In the genomic region with DNA sequence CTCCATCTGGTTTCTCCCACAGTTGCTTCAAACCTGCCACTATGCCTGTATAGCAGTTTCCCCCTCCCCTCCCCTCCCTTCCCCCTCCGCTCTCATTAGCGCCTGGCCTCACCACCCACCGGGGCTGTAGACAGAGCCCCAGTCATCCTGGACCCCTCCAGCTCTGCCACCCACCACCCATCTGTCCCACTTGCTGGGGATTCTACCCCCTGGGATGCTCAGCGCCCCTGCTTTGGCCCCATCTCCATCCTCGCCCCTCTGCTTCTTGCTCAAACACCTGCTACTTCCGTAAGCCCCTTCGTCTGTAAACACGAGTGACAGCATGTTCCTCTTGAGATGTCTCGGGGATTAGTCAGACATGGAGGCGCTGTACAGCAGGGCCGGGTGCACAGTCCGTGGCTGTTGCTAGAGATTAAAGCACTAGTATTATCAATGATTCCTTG, we compare ENCODE assay signal across 12 mouse cellular contexts.
DNase-seq lines count a peak whose midpoint lies in the region; ATAC-seq lines count a peak whose summit lies in the region.
"Had no signal": no experiment of that assay in that cellular context is flagged by ENCODE, and none has a peak within 500 bp of the region (broad histone marks: within the 10 kb centered on the region; RNA-seq: fewer than 3 reads in every experiment).

No protein-coding gene starts in this region.

- H3K27ac ChIP-seq in intestine, embryonic 15.5 days: no peak overlapping the region
- H3K27ac ChIP-seq in intestine, embryonic 16.5 days (ENCODE audit: low read length): no peak overlapping the region
- peak overlapping the region; percentile 91 for H3K27ac ChIP-seq in forebrain, embryonic 14.5 days (ENCODE audit: low read depth, low read length)
- peak overlapping the region; percentile 45; the same call in 1 of the 2 replicates for H3K27ac ChIP-seq in limb, embryonic 12.5 days
- peak overlapping the region; percentile 54; the same call in 1 of the 2 replicates for H3K27ac ChIP-seq in neural tube, embryonic 15.5 days (replicated peaks)
- H3K27ac ChIP-seq in liver, embryonic 11.5 days (ENCODE audit: low read depth, low read length): no peak overlapping the region
- H3K27ac ChIP-seq: heart, embryonic 15.5 days; kidney, embryonic 15.5 days; left cerebral cortex, adult 2 months had no signal

- WGBS in intestine, embryonic 15.5 days: 23% methylated on average over 12 of the region's 12 CpGs
- WGBS in intestine, embryonic 16.5 days: 22% methylated on average over 12 of the region's 12 CpGs
- 6% methylated on average over 12 of the region's 12 CpGs for WGBS in forebrain, embryonic 14.5 days
- 45% methylated on average over 12 of the region's 12 CpGs for WGBS in limb, embryonic 12.5 days
- 18% methylated on average over 12 of the region's 12 CpGs for WGBS in neural tube, embryonic 15.5 days
- 48% methylated on average over 12 of the region's 12 CpGs for WGBS in liver, embryonic 11.5 days

- peaks cover 4% of the 10 kb centered on the region; the same call in 1 of the 2 replicates for H3K4me1 ChIP-seq in intestine, embryonic 15.5 days (replicated peaks)
- H3K4me1 ChIP-seq in intestine, embryonic 16.5 days (ENCODE audit: control insufficient read depth, insufficient read depth, low read length): no peaks in the 10 kb centered on the region
- peaks cover 17% of the 10 kb centered on the region for H3K4me1 ChIP-seq in forebrain, embryonic 14.5 days (ENCODE audit: control insufficient read depth, insufficient read depth, low read length)
- peaks cover 29% of the 10 kb centered on the region for H3K4me1 ChIP-seq in limb, embryonic 12.5 days (replicated peaks)
- H3K4me1 ChIP-seq in neural tube, embryonic 15.5 days: peaks cover 18% of the 10 kb centered on the region
- no peaks in the 10 kb centered on the region for H3K4me1 ChIP-seq in liver, embryonic 11.5 days (replicated peaks; ENCODE audit: control insufficient read depth, insufficient read depth, low read length)
- H3K4me1 ChIP-seq: kidney, embryonic 15.5 days had no signal

- no peak overlapping the region for H3K4me2 ChIP-seq in intestine, embryonic 15.5 days (replicated peaks)
- no peak overlapping the region for H3K4me2 ChIP-seq in intestine, embryonic 16.5 days (ENCODE audit: low read depth, low read length)
- 0 out of 2 replicates have a peak overlapping the region, but pooled peaks have one; percentile 10 for H3K4me2 ChIP-seq in forebrain, embryonic 14.5 days (ENCODE audit: low read length)
- H3K4me2 ChIP-seq in limb, embryonic 12.5 days: no peak overlapping the region
- 0 out of 2 replicates have a peak overlapping the region, but pooled peaks have one; percentile 13 for H3K4me2 ChIP-seq in neural tube, embryonic 15.5 days
- H3K4me2 ChIP-seq in liver, embryonic 11.5 days: no peak overlapping the region
- H3K4me2 ChIP-seq: heart, embryonic 15.5 days; kidney, embryonic 15.5 days had no signal

- no peaks in the 10 kb centered on the region for H3K36me3 ChIP-seq in intestine, embryonic 15.5 days
- no peaks in the 10 kb centered on the region for H3K36me3 ChIP-seq in intestine, embryonic 16.5 days (ENCODE audit: control insufficient read depth, insufficient read depth, low read length)
- H3K36me3 ChIP-seq in forebrain, embryonic 14.5 days (ENCODE audit: control insufficient read depth, insufficient read depth, low read length): no peaks in the 10 kb centered on the region
- H3K36me3 ChIP-seq in limb, embryonic 12.5 days: no peaks in the 10 kb centered on the region
- H3K36me3 ChIP-seq in neural tube, embryonic 15.5 days: no peaks in the 10 kb centered on the region
- no peaks in the 10 kb centered on the region for H3K36me3 ChIP-seq in liver, embryonic 11.5 days (ENCODE audit: control insufficient read depth, insufficient read depth, low read length)
- H3K36me3 ChIP-seq: heart, embryonic 15.5 days; kidney, embryonic 15.5 days had no signal

- H3K9ac ChIP-seq in intestine, embryonic 15.5 days: no peak overlapping the region
- no peak overlapping the region for H3K9ac ChIP-seq in intestine, embryonic 16.5 days (ENCODE audit: low read depth, low read length)
- H3K9ac ChIP-seq in forebrain, embryonic 14.5 days (ENCODE audit: low read length): peak overlapping the region; percentile 49
- no peak overlapping the region for H3K9ac ChIP-seq in limb, embryonic 12.5 days (replicated peaks)
- no peak overlapping the region for H3K9ac ChIP-seq in neural tube, embryonic 15.5 days (replicated peaks)
- no peak overlapping the region for H3K9ac ChIP-seq in liver, embryonic 11.5 days (ENCODE audit: low read depth, low read length)
- H3K9ac ChIP-seq: heart, embryonic 15.5 days; kidney, embryonic 15.5 days had no signal

- peak; percentile 81 for DNase-seq in forebrain, embryonic 14.5 days (ENCODE audit: low spot score)
- no peak for DNase-seq in spleen, postnatal 10 days (ENCODE audit: low spot score in 2 of 2)
- no peak for DNase-seq in adrenal gland, postnatal 10 days
- no peak for DNase-seq in liver, embryonic 11.5 days (ENCODE audit: low spot score)
- DNase-seq: cerebellum, postnatal 25 days had no signal

- H3K4me3 ChIP-seq in intestine, embryonic 15.5 days (replicated peaks): no peak overlapping the region
- no peak overlapping the region for H3K4me3 ChIP-seq in intestine, embryonic 16.5 days (ENCODE audit: low read length)
- no peak overlapping the region for H3K4me3 ChIP-seq in forebrain, embryonic 14.5 days (ENCODE audit: low read depth, low read length)
- no peak overlapping the region for H3K4me3 ChIP-seq in limb, embryonic 12.5 days (replicated peaks)
- H3K4me3 ChIP-seq in neural tube, embryonic 15.5 days (replicated peaks): no peak overlapping the region
- no peak overlapping the region for H3K4me3 ChIP-seq in liver, embryonic 11.5 days (ENCODE audit: low read depth, low read length)
- H3K4me3 ChIP-seq: heart, embryonic 15.5 days; kidney, embryonic 15.5 days; left cerebral cortex, adult 2 months had no signal

- H3K9me3 ChIP-seq in intestine, embryonic 15.5 days: no peaks in the 10 kb centered on the region
- H3K9me3 ChIP-seq in intestine, embryonic 16.5 days (ENCODE audit: control insufficient read depth, low read length): no peaks in the 10 kb centered on the region
- H3K9me3 ChIP-seq in forebrain, embryonic 14.5 days (replicated peaks; ENCODE audit: control insufficient read depth, low read length): no peaks in the 10 kb centered on the region
- no peaks in the 10 kb centered on the region for H3K9me3 ChIP-seq in limb, embryonic 12.5 days
- no peaks in the 10 kb centered on the region for H3K9me3 ChIP-seq in neural tube, embryonic 15.5 days (replicated peaks)
- no peaks in the 10 kb centered on the region for H3K9me3 ChIP-seq in liver, embryonic 11.5 days (ENCODE audit: control insufficient read depth, low read length)
- H3K9me3 ChIP-seq: heart, embryonic 15.5 days; kidney, embryonic 15.5 days had no signal

- 0 out of 2 replicates have a peak, but pooled peaks have one; percentile 36 for ATAC-seq in intestine, embryonic 15.5 days
- ATAC-seq in intestine, embryonic 16.5 days: no peak
- peak; percentile 87 for ATAC-seq in forebrain, embryonic 14.5 days
- 0 out of 2 replicates have a peak, but pooled peaks have one; percentile 30 for ATAC-seq in limb, embryonic 12.5 days (ENCODE audit: insufficient number of reproducible peaks, insufficient read depth, low FRiP score, low TSS enrichment, low read depth)
- peak; percentile 25; the same call in 1 of the 2 replicates for ATAC-seq in neural tube, embryonic 15.5 days (ENCODE audit: low FRiP score)
- no peak for ATAC-seq in liver, embryonic 11.5 days (replicated peaks; ENCODE audit: low FRiP score)

- no peaks in the 10 kb centered on the region for H3K27me3 ChIP-seq in intestine, embryonic 15.5 days (replicated peaks)
- no peaks in the 10 kb centered on the region for H3K27me3 ChIP-seq in intestine, embryonic 16.5 days (replicated peaks; ENCODE audit: control insufficient read depth, insufficient read depth, low read length)
- H3K27me3 ChIP-seq in forebrain, embryonic 14.5 days (replicated peaks; ENCODE audit: control insufficient read depth, insufficient read depth, low read length): no peaks in the 10 kb centered on the region
- H3K27me3 ChIP-seq in limb, embryonic 12.5 days: no peaks in the 10 kb centered on the region
- H3K27me3 ChIP-seq in neural tube, embryonic 15.5 days (replicated peaks): no peaks in the 10 kb centered on the region
- H3K27me3 ChIP-seq in liver, embryonic 11.5 days (replicated peaks; ENCODE audit: control insufficient read depth, insufficient read depth, low read length): no peaks in the 10 kb centered on the region
- H3K27me3 ChIP-seq: kidney, embryonic 15.5 days had no signal

Comparison
In these comparisons a context has a peak if more than half of its experiments do, and no peak if none do; other contexts are left out.
1. ATAC-seq: peak in intestine, embryonic 15.5 days (single experiment), forebrain, embryonic 14.5 days (single experiment), limb, embryonic 12.5 days (single experiment) and neural tube, embryonic 15.5 days (single experiment); none in intestine, embryonic 16.5 days (single experiment) and liver, embryonic 11.5 days (single experiment).
2. H3K27ac ChIP-seq: peak in forebrain, embryonic 14.5 days (single experiment), limb, embryonic 12.5 days (single experiment) and neural tube, embryonic 15.5 days (single experiment); none in intestine, embryonic 15.5 days (single experiment), intestine, embryonic 16.5 days (single experiment) and liver, embryonic 11.5 days (single experiment).
3. H3K4me2 ChIP-seq: peak in forebrain, embryonic 14.5 days (single experiment) and neural tube, embryonic 15.5 days (single experiment); none in intestine, embryonic 15.5 days (single experiment), intestine, embryonic 16.5 days (single experiment), limb, embryonic 12.5 days (single experiment) and liver, embryonic 11.5 days (single experiment).